Mouse (Mus musculus) limb, embryonic 12.5 days (tissue): ENCODE data around the gene Pipox. TPM values are rescaled to one million over a fixed set of nuclear protein-coding genes. Genes with fewer than 3 reads are reported as not detected.

Experiments
- ATAC-seq: fragments of 200-750 bp; cut with Nextera tagmentation; 2 replicates; pipeline ENCODE4 v1.8.0; 2017; ENCODE audit warnings: low read depth, moderate TSS enrichment; ENCODE audit not compliant: insufficient number of reproducible peaks, insufficient read depth, low FRiP score, low TSS enrichment
- H3K27ac ChIP-seq: fragments of 300-500 bp; sonication (generic); 2 replicates; pipeline ENCODE4 v1.5.1; 2016; ENCODE audit warnings: mild to moderate bottlenecking, moderate library complexity
- H3K27me3 ChIP-seq: fragments of 300-500 bp; sonication (generic); 2 replicates; pipeline ENCODE4 v1.6.1; 2016; ENCODE audit warnings: mild to moderate bottlenecking, moderate library complexity
- H3K36me3 ChIP-seq: fragments of 300-500 bp; sonication (generic); 2 replicates; pipeline ENCODE4 v1.6.1; 2016; ENCODE audit warnings: mild to moderate bottlenecking, moderate library complexity
- H3K4me1 ChIP-seq: fragments of 300-500 bp; sonication (generic); replicated peaks from 2 replicates; pipeline ENCODE4 v1.6.1; 2016
- H3K4me2 ChIP-seq: fragments of 300-500 bp; sonication (generic); 2 replicates; pipeline ENCODE4 v1.6.1; 2016; ENCODE audit warnings: mild to moderate bottlenecking, moderate library complexity
- H3K4me3 ChIP-seq: fragments of 300-500 bp; sonication (generic); replicated peaks from 2 replicates; pipeline ENCODE4 v1.5.1; 2016; ENCODE audit warnings: mild to moderate bottlenecking
- H3K9ac ChIP-seq: fragments of 300-500 bp; sonication (generic); replicated peaks from 2 replicates; pipeline ENCODE4 v1.6.1; 2016; ENCODE audit warnings: mild to moderate bottlenecking, moderate library complexity
- H3K9me3 ChIP-seq: fragments of 300-500 bp; sonication (generic); 2 replicates; pipeline ENCODE4 v1.6.1; 2016; ENCODE audit warnings: mild to moderate bottlenecking, moderate library complexity
- WGBS: fragments of 180-500 bp; shearing (Covaris S2); methylation state at CpG from one replicate; pipeline ENCODE4 v1.1.7; 2016; 5-methylcytosine and 5-hydroxymethylcytosine counted together
- polyA plus RNA-seq: library from polyadenylated mRNA; unstranded; fragments of >200 nt; fragmentation: Nextera tagmentation; extraction: Ambion mirVana; gene quantifications from 2 replicates; pipeline ENCODE4 v1.2.1, GENCODE M21; 2016

Pipox gene
- polyA plus RNA-seq = 0.41 and 0.66 TPM in 2 replicates

- H3K27me3 ChIP-seq = peaks cover 47% of the 10 kb centered on the region
- H3K9ac ChIP-seq = no peak within 1 kb of the TSS
- peaks cover 32% of the 10 kb centered on the region for H3K4me1 ChIP-seq
- no peak for ATAC-seq
- no peak within 1 kb of the TSS for H3K4me3 ChIP-seq
- no peaks in the 10 kb centered on the region for H3K9me3 ChIP-seq
- peak within 1 kb of the TSS; percentile 29 for H3K4me2 ChIP-seq
- no peak within 1 kb of the TSS for H3K27ac ChIP-seq
- WGBS = 28% methylated on average over 11 of the region's 11 CpGs
- no peaks in the 10 kb centered on the region for H3K36me3 ChIP-seq
These were observed at the start of gene Pipox for GRCm38 (mm10) chr11:77893787-77894718. Gene Pipox, minus strand, starts transcription at chr11:77894096.

GRCm38 (mm10) chr11:77942230-77942629 is 48.3 kb upstream of the Pipox start:
- ATAC-seq = no peak

GRCm38 (mm10) chr11:77937649-77938410 is 43.9 kb upstream of the Pipox start:
- Histone ChIP-seq H3K36me3 (no peaks in the 10 kb centered on the region), H3K9ac (no peak overlapping the region), H3K4me1 (peaks cover 20% of the 10 kb centered on the region), H3K27me3 (peaks cover 97% of the 10 kb centered on the region), H3K4me2 (no peak overlapping the region), H3K27ac (no peak overlapping the region), H3K4me3 (no peak overlapping the region), H3K9me3 (no peaks in the 10 kb centered on the region)
- no peak for ATAC-seq
- WGBS = 27% methylated on average over 4 of the region's 4 CpGs

More at GRCm38 (mm10) chr11:77942230-77942629, 48.3 kb upstream of the Pipox start:
- WGBS = 5% methylated on average over 5 of the region's 5 CpGs
- Histone ChIP-seq H3K4me1 (peaks cover 37% of the 10 kb centered on the region), H3K4me3 (no peak overlapping the region), H3K36me3 (no peaks in the 10 kb centered on the region), H3K9ac (no peak overlapping the region), H3K9me3 (no peaks in the 10 kb centered on the region), H3K27me3 (peaks cover 94% of the 10 kb centered on the region), H3K4me2 (0 out of 2 replicates have a peak overlapping the region, but pooled peaks have one; percentile 8), H3K27ac (peak overlapping the region; percentile 59; the same call in 1 of the 2 replicates)

- Histone ChIP-seq H3K4me3 (no peak overlapping the region), H3K4me2 (no peak overlapping the region), H3K27me3 (peaks cover 97% of the 10 kb centered on the region), H3K9me3 (no peaks in the 10 kb centered on the region), H3K9ac (no peak overlapping the region), H3K4me1 (peaks cover 15% of the 10 kb centered on the region), H3K27ac (no peak overlapping the region), H3K36me3 (no peaks in the 10 kb centered on the region)
- no peak for ATAC-seq
- 8% methylated on average over 8 of the region's 8 CpGs for WGBS
These were observed 43.0 kb upstream of the Pipox start for GRCm38 (mm10) chr11:77936846-77937245.

- no peak for ATAC-seq
- H3K27ac ChIP-seq = no peak overlapping the region
These were observed 40.8 kb upstream of the Pipox start for GRCm38 (mm10) chr11:77934568-77935311.

GRCm38 (mm10) chr11:77934111-77934521 is 40.2 kb upstream of the Pipox start:
- no peak overlapping the region for H3K27ac ChIP-seq
- H3K9ac ChIP-seq = no peak overlapping the region
- peaks cover 98% of the 10 kb centered on the region for H3K27me3 ChIP-seq
- no peak overlapping the region for H3K4me3 ChIP-seq
- no peak for ATAC-seq
- 6% methylated on average over 4 of the region's 4 CpGs for WGBS
- H3K4me1 ChIP-seq = peaks cover 23% of the 10 kb centered on the region
- H3K36me3 ChIP-seq = no peaks in the 10 kb centered on the region
- H3K4me2 ChIP-seq = no peak overlapping the region
- H3K9me3 ChIP-seq = no peaks in the 10 kb centered on the region

More at GRCm38 (mm10) chr11:77934568-77935311, 40.8 kb upstream of the Pipox start:
- 56% methylated on average over 5 of the region's 5 CpGs for WGBS
- H3K9me3 ChIP-seq = no peaks in the 10 kb centered on the region
- H3K4me1 ChIP-seq = peaks cover 23% of the 10 kb centered on the region
- H3K9ac ChIP-seq = no peak overlapping the region
- no peaks in the 10 kb centered on the region for H3K36me3 ChIP-seq
- no peak overlapping the region for H3K4me2 ChIP-seq
- no peak overlapping the region for H3K4me3 ChIP-seq
- H3K27me3 ChIP-seq = peaks cover 98% of the 10 kb centered on the region

- H3K9ac ChIP-seq = no peak overlapping the region
- no peak overlapping the region for H3K27ac ChIP-seq
- WGBS = 35% methylated on average over 5 of the region's 5 CpGs
- H3K4me2 ChIP-seq = no peak overlapping the region
- peaks cover 20% of the 10 kb centered on the region for H3K4me1 ChIP-seq
- H3K9me3 ChIP-seq = no peaks in the 10 kb centered on the region
- H3K27me3 ChIP-seq = peaks cover 98% of the 10 kb centered on the region
- H3K4me3 ChIP-seq = no peak overlapping the region
- H3K36me3 ChIP-seq = no peaks in the 10 kb centered on the region
- ATAC-seq = no peak
These were observed 38.7 kb upstream of the Pipox start for GRCm38 (mm10) chr11:77932576-77932975.

- Histone ChIP-seq H3K9me3 (no peaks in the 10 kb centered on the region), H3K36me3 (no peaks in the 10 kb centered on the region), H3K27me3 (peaks cover 96% of the 10 kb centered on the region), H3K9ac (no peak overlapping the region), H3K4me3 (peak overlapping the region; percentile 50), H3K4me2 (peak overlapping the region; percentile 97), H3K4me1 (peaks cover 24% of the 10 kb centered on the region), H3K27ac (no peak overlapping the region)
- WGBS = under 1% methylated on average over 41 of the region's 41 CpGs
- ATAC-seq = no peak
These were observed 37.9 kb upstream of the Pipox start for GRCm38 (mm10) chr11:77931541-77932433.

- peak; percentile 68; the same call in 1 of the 2 replicates for ATAC-seq
These were observed 37.0 kb upstream of the Pipox start, which contains the start of gene Sez6 for GRCm38 (mm10) chr11:77930751-77931540. Gene Sez6, plus strand, starts transcription at chr11:77930800.

More at GRCm38 (mm10) chr11:77930751-77931540, 37.0 kb upstream of the Pipox start, which contains the start of gene Sez6:
- under 1% methylated on average over 93 of the region's 94 CpGs for WGBS
- H3K9me3 ChIP-seq = no peaks in the 10 kb centered on the region
- no peak within 1 kb of the TSS for H3K27ac ChIP-seq
- peak within 1 kb of the TSS; percentile 97 for H3K4me2 ChIP-seq
- peak within 1 kb of the TSS; percentile 50 for H3K4me3 ChIP-seq
- H3K36me3 ChIP-seq = no peaks in the 10 kb centered on the region
- peaks cover 32% of the 10 kb centered on the region for H3K4me1 ChIP-seq
- peaks cover 94% of the 10 kb centered on the region for H3K27me3 ChIP-seq
- 0 out of 2 replicates have a peak within 1 kb of the TSS, but pooled peaks have one; percentile 12 for H3K9ac ChIP-seq
